ENCODE assay signal across 31 mouse cellular contexts in genomic region chr6:139882076-139882475, GRCm38 (mm10).
A peak's percentile ranks its signal among the peaks of the same experiment; 100 is the strongest.
DNase-seq lines count a peak whose midpoint lies in the region; ATAC-seq lines count a peak whose summit lies in the region.
"Had no signal": no experiment of that assay in that cellular context is flagged by ENCODE, and none has a peak within 500 bp of the region (broad histone marks: within the 10 kb centered on the region; RNA-seq: fewer than 3 reads in every experiment).

No protein-coding gene starts in this region.

- H3K9ac ChIP-seq in liver, embryonic 16.5 days (ENCODE audit: low read depth, low read length) = no peak overlapping the region
- no peak overlapping the region for H3K9ac ChIP-seq in lung, embryonic 15.5 days
- no peak overlapping the region for H3K9ac ChIP-seq in hindbrain, embryonic 11.5 days (ENCODE audit: low read depth, low read length)
- H3K9ac ChIP-seq: embryonic facial prominence, embryonic 13.5 days; forebrain, embryonic 12.5 days; forebrain, embryonic 15.5 days; heart, embryonic 13.5 days; hindbrain, embryonic 12.5 days; hindbrain, embryonic 15.5 days had no signal

- DNase-seq in liver (no peak), adipocyte (ENCODE audit: low spot score) (no peak)
- DNase-seq in lung, postnatal 10 days = no peak
- DNase-seq in hindbrain, embryonic 11.5 days (ENCODE audit: low spot score) = no peak
- DNase-seq: adrenal gland, adult 2 months; adrenal gland, postnatal 14 days; B cell, adult 2 months; cerebellum, adult 11 months; cerebellum, adult 2 months; cerebellum, adult 9-11 months; cerebellum, postnatal 25 days; embryo, embryonic 11 days; gastrocnemius, postnatal 25 days; heart, adult 2 months; heart, postnatal 14 days; heart, postnatal 4 days had no signal

- no peak overlapping the region for H3K27ac ChIP-seq in liver, embryonic 16.5 days (ENCODE audit: low read length)
- H3K27ac ChIP-seq in lung, embryonic 15.5 days = 0 out of 2 replicates have a peak overlapping the region, but pooled peaks have one; percentile 3
- H3K27ac ChIP-seq in hindbrain, embryonic 11.5 days (ENCODE audit: low read depth, low read length) = no peak overlapping the region
- H3K27ac ChIP-seq: embryonic facial prominence, embryonic 10.5 days; embryonic facial prominence, embryonic 13.5 days; forebrain, embryonic 12.5 days; forebrain, embryonic 15.5 days; heart, adult 2 months; heart, embryonic 10.5 days; heart, embryonic 13.5 days; hindbrain, embryonic 12.5 days; hindbrain, embryonic 15.5 days had no signal

- no peak overlapping the region for H3K4me2 ChIP-seq in liver, embryonic 16.5 days (ENCODE audit: low read depth, low read length)
- H3K4me2 ChIP-seq in lung, embryonic 15.5 days = no peak overlapping the region
- H3K4me2 ChIP-seq in hindbrain, embryonic 11.5 days (replicated peaks; ENCODE audit: low read depth, low read length) = no peak overlapping the region
- H3K4me2 ChIP-seq: embryonic facial prominence, embryonic 13.5 days; forebrain, embryonic 12.5 days; forebrain, embryonic 15.5 days; heart, embryonic 13.5 days; hindbrain, embryonic 12.5 days; hindbrain, embryonic 15.5 days had no signal

- no peaks in the 10 kb centered on the region for H3K4me1 ChIP-seq in liver, embryonic 16.5 days (ENCODE audit: control insufficient read depth, low read depth, low read length)
- 0 out of 2 replicates have a peak, but pooled peaks cover 6% of the 10 kb centered on the region for H3K4me1 ChIP-seq in lung, embryonic 15.5 days
- H3K4me1 ChIP-seq in hindbrain, embryonic 11.5 days (replicated peaks; ENCODE audit: control insufficient read depth, insufficient read depth, low read length) = no peaks in the 10 kb centered on the region
- H3K4me1 ChIP-seq: embryonic facial prominence, embryonic 10.5 days; embryonic facial prominence, embryonic 13.5 days; forebrain, embryonic 12.5 days; forebrain, embryonic 15.5 days; heart, embryonic 10.5 days; hindbrain, embryonic 12.5 days; hindbrain, embryonic 15.5 days had no signal

- H3K9me3 ChIP-seq in liver, embryonic 16.5 days (replicated peaks; ENCODE audit: control insufficient read depth, low read length) = no peaks in the 10 kb centered on the region
- no peaks in the 10 kb centered on the region for H3K9me3 ChIP-seq in lung, embryonic 15.5 days
- H3K9me3 ChIP-seq in hindbrain, embryonic 11.5 days (ENCODE audit: control insufficient read depth, low read length) = no peaks in the 10 kb centered on the region
- H3K9me3 ChIP-seq: embryonic facial prominence, embryonic 10.5 days; embryonic facial prominence, embryonic 13.5 days; forebrain, embryonic 12.5 days; forebrain, embryonic 15.5 days; heart, embryonic 10.5 days; heart, embryonic 13.5 days; hindbrain, embryonic 12.5 days; hindbrain, embryonic 15.5 days had no signal

- H3K36me3 ChIP-seq in liver, embryonic 16.5 days (ENCODE audit: control insufficient read depth, insufficient read depth) = no peaks in the 10 kb centered on the region
- no peaks in the 10 kb centered on the region for H3K36me3 ChIP-seq in lung, embryonic 15.5 days
- H3K36me3 ChIP-seq in hindbrain, embryonic 11.5 days (ENCODE audit: control insufficient read depth, insufficient read depth, low read length) = no peaks in the 10 kb centered on the region
- H3K36me3 ChIP-seq: embryonic facial prominence, embryonic 10.5 days; embryonic facial prominence, embryonic 13.5 days; forebrain, embryonic 12.5 days; forebrain, embryonic 15.5 days; G1E; heart, embryonic 10.5 days; heart, embryonic 13.5 days; hindbrain, embryonic 12.5 days; hindbrain, embryonic 15.5 days had no signal

- no peak overlapping the region for H3K4me3 ChIP-seq in liver, embryonic 16.5 days (ENCODE audit: low read depth, low read length)
- no peak overlapping the region for H3K4me3 ChIP-seq in lung, embryonic 15.5 days
- no peak overlapping the region for H3K4me3 ChIP-seq in hindbrain, embryonic 11.5 days (ENCODE audit: low read depth, low read length)
- H3K4me3 ChIP-seq: embryonic facial prominence, embryonic 10.5 days; embryonic facial prominence, embryonic 13.5 days; erythroblast, embryonic 14.5 days; forebrain, embryonic 12.5 days; forebrain, embryonic 15.5 days; heart, adult 2 months; heart, embryonic 10.5 days; heart, embryonic 13.5 days; hindbrain, embryonic 12.5 days; hindbrain, embryonic 15.5 days had no signal

- peak; percentile 39; the same call in 1 of the 2 replicates for ATAC-seq in liver, embryonic 16.5 days (ENCODE audit: low read depth)
- no peak; the same call in 1 of the 2 replicates for ATAC-seq in lung, embryonic 15.5 days (ENCODE audit: borderline replicate concordance, extremely low read depth, low FRiP score, low TSS enrichment)
- ATAC-seq in granulocyte monocyte progenitor cell, adult 5-6 weeks (replicated peaks; ENCODE audit: poor library complexity, severe bottlenecking) = peak; percentile 93
- no peak for ATAC-seq in hindbrain, embryonic 11.5 days (ENCODE audit: low FRiP score)
- ATAC-seq: forebrain, embryonic 15.5 days; Patski had no signal

- no peaks in the 10 kb centered on the region for H3K27me3 ChIP-seq in liver, embryonic 16.5 days (ENCODE audit: control insufficient read depth, insufficient read depth, low read depth, low read length)
- no peaks in the 10 kb centered on the region for H3K27me3 ChIP-seq in lung, embryonic 15.5 days
- no peaks in the 10 kb centered on the region for H3K27me3 ChIP-seq in hindbrain, embryonic 11.5 days (ENCODE audit: control insufficient read depth, insufficient read depth, low read length)
- H3K27me3 ChIP-seq: CH12.LX; embryonic facial prominence, embryonic 13.5 days; forebrain, embryonic 12.5 days; forebrain, embryonic 15.5 days; heart, embryonic 13.5 days; hindbrain, embryonic 12.5 days; hindbrain, embryonic 15.5 days; Patski had no signal

- WGBS in liver, embryonic 16.5 days (ENCODE audit: insufficient replicate concordance) = 44% methylated on average over 2 of the region's 2 CpGs
- WGBS in lung, embryonic 15.5 days = 50% methylated on average over 2 of the region's 2 CpGs
- 96% methylated on average over 2 of the region's 2 CpGs for WGBS in hindbrain, embryonic 11.5 days

Comparison
In these comparisons a context has a peak if more than half of its experiments do, and no peak if none do; other contexts are left out.
1. ATAC-seq: peak in liver, embryonic 16.5 days (single experiment) and granulocyte monocyte progenitor cell, adult 5-6 weeks (single experiment); none in lung, embryonic 15.5 days (single experiment) and hindbrain, embryonic 11.5 days (single experiment).